Mouse (Mus musculus) forebrain, embryonic 11.5 days (tissue): ENCODE measurements around the gene Smc6. TPM values are rescaled to one million over a fixed set of nuclear protein-coding genes. Genes with fewer than 3 reads are reported as not detected.

ENCODE experiments used
- ATAC-seq: fragments of 200-750 bp; cut with Nextera tagmentation; replicated peaks from 2 replicates; pipeline ENCODE4 v1.8.0; 2017; ENCODE audit warnings: moderate TSS enrichment; ENCODE audit not compliant: low FRiP score
- DNase-seq: peaks from one replicate; pipeline ENCODE4 v3.0.0-alpha.2; 2017; ENCODE audit warnings: low spot score
- H3K27ac ChIP-seq: fragments of 300-500 bp; sonication (generic); 2 replicates; pipeline ENCODE4 v1.5.1; 2014; ENCODE audit warnings: low read depth, low read length
- H3K27me3 ChIP-seq: fragments of 300-500 bp; sonication (generic); 2 replicates; pipeline ENCODE4 v1.6.1; 2014; ENCODE audit warnings: mild to moderate bottlenecking, low read length, mixed read lengths; ENCODE audit not compliant: control insufficient read depth, insufficient read depth
- H3K36me3 ChIP-seq: fragments of 300-500 bp; sonication (generic); 2 replicates; pipeline ENCODE4 v1.6.1; 2014; ENCODE audit warnings: mild to moderate bottlenecking, low read length, moderate library complexity, mixed read lengths; ENCODE audit not compliant: control insufficient read depth, insufficient read depth
- H3K4me1 ChIP-seq: fragments of 300-500 bp; sonication (generic); replicated peaks from 2 replicates; pipeline ENCODE4 v1.6.1; 2014; ENCODE audit warnings: low read length, mixed read lengths; ENCODE audit not compliant: control insufficient read depth, insufficient read depth
- H3K4me2 ChIP-seq: fragments of 300-500 bp; sonication (generic); 2 replicates; pipeline ENCODE4 v1.6.1; 2014; ENCODE audit warnings: low read depth, mild to moderate bottlenecking, low read length, moderate library complexity, mixed read lengths; ENCODE audit not compliant: severe bottlenecking
- H3K4me3 ChIP-seq: fragments of 300-500 bp; sonication (generic); 2 replicates; pipeline ENCODE4 v1.5.1; 2014; ENCODE audit warnings: low read depth, low read length
- H3K9ac ChIP-seq: fragments of 300-500 bp; sonication (generic); 2 replicates; pipeline ENCODE4 v1.6.1; 2014; ENCODE audit warnings: low read length
- H3K9me3 ChIP-seq: fragments of 300-500 bp; sonication (generic); 2 replicates; pipeline ENCODE4 v1.6.1; 2016; ENCODE audit warnings: low read length, mixed read lengths; ENCODE audit not compliant: control insufficient read depth
- WGBS: fragments of 180-500 bp; shearing (Covaris S2); extraction: QIAGEN DNeasy Blood & Tissue Kit; methylation state at CpG from one replicate; pipeline ENCODE4 v1.1.7; 2014; 5-methylcytosine and 5-hydroxymethylcytosine counted together
- polyA plus RNA-seq: library from polyadenylated mRNA; unstranded; fragments of >200 nt; fragmentation: Nextera tagmentation; extraction: Ambion mirVana; gene quantifications from 2 replicates; pipeline ENCODE4 v1.2.1, GENCODE M21; 2014

Smc6 gene
- polyA plus RNA-seq, 1 experiment from 2014 or later = 153 TPM

- ATAC-seq (no peak), DNase-seq (no peak)
- peaks cover 6% of the 10 kb centered on the region; the same call in 1 of the 2 replicates for H3K36me3 ChIP-seq
These were observed 41.3 kb downstream of the Smc6 start for GRCm38 (mm10) chr12:11306753-11307645.

GRCm38 (mm10) chr12:11311106-11311505, 45.4 kb downstream of the Smc6 start:
- Histone ChIP-seq H3K9ac (no peak overlapping the region), H3K36me3 (peaks cover 3% of the 10 kb centered on the region; the same call in 1 of the 2 replicates), H3K4me1 (no peaks in the 10 kb centered on the region), H3K4me3 (no peak overlapping the region), H3K4me2 (no peak overlapping the region), H3K9me3 (no peaks in the 10 kb centered on the region), H3K27ac (no peak overlapping the region), H3K27me3 (no peaks in the 10 kb centered on the region)
- DNase-seq (no peak), ATAC-seq (no peak)
- 98% methylated on average over 2 of the region's 2 CpGs for WGBS

More at GRCm38 (mm10) chr12:11306753-11307645, 41.3 kb downstream of the Smc6 start:
- Histone ChIP-seq H3K4me2 (no peak overlapping the region), H3K27ac (no peak overlapping the region), H3K4me3 (no peak overlapping the region), H3K9ac (no peak overlapping the region), H3K4me1 (no peaks in the 10 kb centered on the region), H3K9me3 (no peaks in the 10 kb centered on the region), H3K27me3 (no peaks in the 10 kb centered on the region)
- 92% methylated on average over 8 of the region's 8 CpGs for WGBS

GRCm38 (mm10) chr12:11313840-11314239, 48.2 kb downstream of the Smc6 start:
- Histone ChIP-seq H3K4me2 (no peak overlapping the region), H3K4me3 (no peak overlapping the region), H3K9me3 (no peaks in the 10 kb centered on the region), H3K27me3 (no peaks in the 10 kb centered on the region), H3K36me3 (peaks cover 3% of the 10 kb centered on the region; the same call in 1 of the 2 replicates), H3K9ac (no peak overlapping the region), H3K4me1 (no peaks in the 10 kb centered on the region), H3K27ac (no peak overlapping the region)
- WGBS = 97% methylated on average over 1 of the region's 1 CpGs
- no peak for ATAC-seq
- no peak for DNase-seq

GRCm38 (mm10) chr12:11317671-11318070, 52.0 kb downstream of the Smc6 start:
- H3K9me3 ChIP-seq = no peaks in the 10 kb centered on the region
- no peaks in the 10 kb centered on the region for H3K4me1 ChIP-seq
- no peak overlapping the region for H3K9ac ChIP-seq
- no peak overlapping the region for H3K27ac ChIP-seq
- no peak overlapping the region for H3K4me3 ChIP-seq
- 71% methylated on average over 6 of the region's 6 CpGs for WGBS
- ATAC-seq = no peak
- H3K36me3 ChIP-seq = peaks cover 3% of the 10 kb centered on the region; the same call in 1 of the 2 replicates
- DNase-seq = no peak
- no peaks in the 10 kb centered on the region for H3K27me3 ChIP-seq
- no peak overlapping the region for H3K4me2 ChIP-seq

GRCm38 (mm10) chr12:11324480-11324879, 58.8 kb downstream of the Smc6 start:
- no peaks in the 10 kb centered on the region for H3K27me3 ChIP-seq
- H3K36me3 ChIP-seq = no peaks in the 10 kb centered on the region
- H3K9ac ChIP-seq = no peak overlapping the region
- no peaks in the 10 kb centered on the region for H3K4me1 ChIP-seq
- no peak overlapping the region for H3K4me3 ChIP-seq
- 54% methylated on average over 4 of the region's 4 CpGs for WGBS
- DNase-seq (no peak), ATAC-seq (no peak)
- no peaks in the 10 kb centered on the region for H3K9me3 ChIP-seq
- no peak overlapping the region for H3K4me2 ChIP-seq
- H3K27ac ChIP-seq = no peak overlapping the region

GRCm38 (mm10) chr12:11326483-11326882, 60.8 kb downstream of the Smc6 start:
- 86% methylated on average over 3 of the region's 3 CpGs for WGBS
- no peak for DNase-seq

GRCm38 (mm10) chr12:11336845-11337244, 71.2 kb downstream of the Smc6 start:
- H3K9me3 ChIP-seq = no peaks in the 10 kb centered on the region
- ATAC-seq (no peak), DNase-seq (peak; percentile 58)
- H3K36me3 ChIP-seq = no peaks in the 10 kb centered on the region
- no peaks in the 10 kb centered on the region for H3K4me1 ChIP-seq
- no peak overlapping the region for H3K27ac ChIP-seq
- H3K27me3 ChIP-seq = no peaks in the 10 kb centered on the region
- no peak overlapping the region for H3K4me3 ChIP-seq
- no peak overlapping the region for H3K9ac ChIP-seq
- H3K4me2 ChIP-seq = no peak overlapping the region
- WGBS = 46% methylated on average over 4 of the region's 4 CpGs

More at GRCm38 (mm10) chr12:11326483-11326882, 60.8 kb downstream of the Smc6 start:
- H3K4me3 ChIP-seq = no peak overlapping the region
- H3K9ac ChIP-seq = no peak overlapping the region
- no peaks in the 10 kb centered on the region for H3K9me3 ChIP-seq
- H3K27me3 ChIP-seq = no peaks in the 10 kb centered on the region
- H3K4me2 ChIP-seq = no peak overlapping the region
- H3K4me1 ChIP-seq = no peaks in the 10 kb centered on the region
- no peak for ATAC-seq
- no peaks in the 10 kb centered on the region for H3K36me3 ChIP-seq
- no peak overlapping the region for H3K27ac ChIP-seq

- Histone ChIP-seq H3K9me3 (no peaks in the 10 kb centered on the region), H3K4me3 (no peak overlapping the region), H3K4me2 (no peak overlapping the region), H3K4me1 (no peaks in the 10 kb centered on the region), H3K36me3 (no peaks in the 10 kb centered on the region), H3K9ac (no peak overlapping the region), H3K27me3 (no peaks in the 10 kb centered on the region), H3K27ac (no peak overlapping the region)
- DNase-seq (no peak), ATAC-seq (no peak)
- WGBS = 95% methylated on average over 2 of the region's 2 CpGs
These were observed 72.6 kb downstream of the Smc6 start for GRCm38 (mm10) chr12:11338251-11338650.
